Mouse (Mus musculus) MEL (cell line): ENCODE data around the gene Dcbld1. TPM values are rescaled to one million over a fixed set of nuclear protein-coding genes. Genes with fewer than 3 reads are reported as not detected.

Experiments used
- DNase-seq: peaks from one replicate; pipeline ENCODE4 v3.0.0; 2011; ENCODE audit warnings: low read depth, low spot score
- H3K27ac ChIP-seq: 2 replicates; pipeline ENCODE4 v1.5.1; 2012; ENCODE audit warnings: low read depth, mild to moderate bottlenecking, control low read depth, low read length, moderate library complexity; ENCODE audit not compliant: control insufficient read depth
- H3K27me3 ChIP-seq, 2 experiments: fragments of 150-350 bp in 1 of 2; sonication (generic) in 1 of 2; 2 replicates each; pipeline ENCODE4 v1.6.1; 2012; ENCODE audit warnings: low read length in 2 of 2, mild to moderate bottlenecking in 2 of 2, improper control_type of control experiment in 1 of 2, moderate library complexity in 1 of 2; ENCODE audit not compliant: insufficient read depth in 2 of 2, control insufficient read depth in 1 of 2
- H3K36me3 ChIP-seq, 2 experiments: 2 replicates each; pipeline ENCODE4 v1.6.1; 2012 to 2014; ENCODE audit warnings: low read length in 2 of 2, improper control_type of control experiment in 1 of 2, inconsistent platforms in 1 of 2, mild to moderate bottlenecking in 1 of 2; ENCODE audit not compliant: insufficient read depth in 2 of 2, control insufficient read depth in 1 of 2
- H3K4me1 ChIP-seq, 2 experiments: fragments of 150-350 bp in 1 of 2; sonication (generic) in 1 of 2; 2 replicates each; pipeline ENCODE4 v1.6.1; 2012; ENCODE audit warnings: low read length in 2 of 2, improper control_type of control experiment in 1 of 2, mild to moderate bottlenecking in 1 of 2; ENCODE audit not compliant: insufficient read depth in 2 of 2, control insufficient read depth in 1 of 2
- H3K4me3 ChIP-seq, 2 experiments: fragments of 150-350 bp in 1 of 2; sonication (generic) in 1 of 2; 2 replicates each; pipeline ENCODE4 v1.5.1; 2012; ENCODE audit warnings: low read depth in 2 of 2, low read length in 2 of 2, mild to moderate bottlenecking in 2 of 2, moderate library complexity in 2 of 2, control low read depth in 1 of 2, improper control_type of control experiment in 1 of 2; ENCODE audit not compliant: control insufficient read depth in 1 of 2, insufficient read depth in 1 of 2
- H3K79me2 ChIP-seq: 2 replicates; pipeline ENCODE4 v1.6.1; 2012; ENCODE audit warnings: mild to moderate bottlenecking, low read length, moderate library complexity; ENCODE audit not compliant: control insufficient read depth, poor library complexity, insufficient read depth
- H3K9ac ChIP-seq: 2 replicates; pipeline ENCODE4 v1.6.1; 2012; ENCODE audit warnings: low read depth, mild to moderate bottlenecking, control low read depth, low read length, moderate library complexity; ENCODE audit not compliant: control insufficient read depth, poor library complexity, severe bottlenecking
- H3K9me3 ChIP-seq: fragments of 150-350 bp; sonication (generic); replicated peaks from 2 replicates; pipeline ENCODE4 v1.6.1; 2012; ENCODE audit warnings: mild to moderate bottlenecking, low read length, improper control_type of control experiment, moderate library complexity; ENCODE audit not compliant: insufficient read depth
- BHLHE40 ChIP-seq: IDR thresholded peaks from 2 replicates; pipeline ENCODE4 v1.6.1; 2012; ENCODE audit warnings: low read depth, mild to moderate bottlenecking, inconsistent platforms, low read length, improper control_type of control experiment, borderline replicate concordance
- CHD1 ChIP-seq: IDR thresholded peaks from 2 replicates; pipeline ENCODE4 v1.6.1; 2012; ENCODE audit warnings: low read depth, mild to moderate bottlenecking, inconsistent platforms, low read length, improper control_type of control experiment
- CHD2 ChIP-seq: IDR thresholded peaks from 2 replicates; pipeline ENCODE4 v1.6.1; 2011; ENCODE audit warnings: low read length, improper control_type of control experiment
- E2F4 ChIP-seq: IDR thresholded peaks from 2 replicates; pipeline ENCODE4 v1.6.1; 2011; ENCODE audit warnings: low read depth, low read length, improper control_type of control experiment, borderline replicate concordance
- EP300 ChIP-seq, 2 experiments: IDR thresholded peaks; 2 replicates each; pipeline ENCODE4 v1.6.1; 2011; ENCODE audit warnings: improper control_type of control experiment in 2 of 2, low read length in 2 of 2, low read depth in 1 of 2, mild to moderate bottlenecking in 1 of 2
- ETS1 ChIP-seq: IDR thresholded peaks from 2 replicates; pipeline ENCODE4 v1.6.1; 2012; ENCODE audit warnings: low read depth, mild to moderate bottlenecking, inconsistent platforms, low read length, improper control_type of control experiment, moderate library complexity
- GABPA ChIP-seq: IDR thresholded peaks from 2 replicates; pipeline ENCODE4 v1.6.1; 2012; ENCODE audit warnings: low read depth, mild to moderate bottlenecking, inconsistent platforms, low read length, improper control_type of control experiment, moderate library complexity
- GATA1 ChIP-seq: IDR thresholded peaks from 2 replicates; pipeline ENCODE4 v1.6.1; 2011; ENCODE audit warnings: low read depth, low read length, improper control_type of control experiment
- HCFC1 ChIP-seq: IDR thresholded peaks from 2 replicates; pipeline ENCODE4 v1.6.1; 2012; ENCODE audit warnings: low read depth, mild to moderate bottlenecking, inconsistent platforms, low read length, improper control_type of control experiment, moderate library complexity
- JUND ChIP-seq: IDR thresholded peaks from 2 replicates; pipeline ENCODE4 v1.6.1; 2011; ENCODE audit warnings: low read depth, mild to moderate bottlenecking, improper control_type of control experiment, low read length
- MAFK ChIP-seq: IDR thresholded peaks from 2 replicates; pipeline ENCODE4 v1.6.1; 2011; ENCODE audit warnings: low read depth, mild to moderate bottlenecking, low read length, improper control_type of control experiment, borderline replicate concordance
- MAZ ChIP-seq: IDR thresholded peaks from 2 replicates; pipeline ENCODE4 v1.6.1; 2012; ENCODE audit warnings: low read depth, mild to moderate bottlenecking, inconsistent platforms, low read length, improper control_type of control experiment
- MYB ChIP-seq: IDR thresholded peaks from 2 replicates; pipeline ENCODE4 v1.6.1; 2011; ENCODE audit warnings: mild to moderate bottlenecking, low read depth, low read length, improper control_type of control experiment
- NRF1 ChIP-seq: IDR thresholded peaks from 2 replicates; pipeline ENCODE4 v1.6.1; 2014; ENCODE audit warnings: low read depth, mild to moderate bottlenecking, inconsistent platforms, low read length, improper control_type of control experiment, moderate library complexity; ENCODE audit not compliant: poor library complexity, insufficient read depth, severe bottlenecking
- RCOR1 ChIP-seq: IDR thresholded peaks from 2 replicates; pipeline ENCODE4 v1.6.1; 2012; ENCODE audit warnings: low read depth, mild to moderate bottlenecking, inconsistent platforms, low read length, improper control_type of control experiment
- SIN3A ChIP-seq: IDR thresholded peaks from 2 replicates; pipeline ENCODE4 v1.6.1; 2012; ENCODE audit warnings: low read length, improper control_type of control experiment, inconsistent platforms
- TAL1 ChIP-seq: IDR thresholded peaks from 2 replicates; pipeline ENCODE4 v1.6.1; 2012; ENCODE audit warnings: mild to moderate bottlenecking, inconsistent platforms, low read length, moderate library complexity, mixed read lengths
- TCF12 ChIP-seq: IDR thresholded peaks from 2 replicates; pipeline ENCODE4 v1.6.1; 2014; ENCODE audit warnings: low read depth, mild to moderate bottlenecking, inconsistent platforms, low read length, improper control_type of control experiment, moderate library complexity
- ZC3H11A ChIP-seq: IDR thresholded peaks from 2 replicates; pipeline ENCODE4 v1.6.1; 2012; ENCODE audit warnings: low read depth, mild to moderate bottlenecking, inconsistent platforms, low read length, improper control_type of control experiment
- ZKSCAN1 ChIP-seq: IDR thresholded peaks from 2 replicates; pipeline ENCODE4 v1.6.1; 2012; ENCODE audit warnings: low read depth, mild to moderate bottlenecking, inconsistent platforms, low read length, improper control_type of control experiment, moderate library complexity
- ZNF384 ChIP-seq: IDR thresholded peaks from 2 replicates; pipeline ENCODE4 v1.6.1; 2012; ENCODE audit warnings: low read depth, mild to moderate bottlenecking, inconsistent platforms, low read length, improper control_type of control experiment
- polyA plus RNA-seq, 2 experiments: library from polyadenylated mRNA; stranded (reverse) in 1 of 2; unstranded in 1 of 2; fragments of >175 nt in 1 of 2; fragments of >200 nt in 1 of 2; gene quantifications; 2 replicates each; pipeline versions ENCODE4 v1.2.1 to v1.2.4; 2012; ENCODE audit warnings: low replicate concordance in 2 of 2, low read depth in 1 of 2; ENCODE audit not compliant: insufficient read length in 2 of 2, insufficient read depth in 1 of 2, missing spikeins in 1 of 2
- total RNA-seq: library from RNA; depleted of rRNA; stranded (reverse); fragments of 300-350 nt; gene quantifications from 2 replicates; pipeline ENCODE4 v1.2.3, GENCODE M21; 2012

Dcbld1 gene
- total and polyA plus RNA-seq, 3 experiments = 4.0 to 7.1 TPM; not detected in 1

GRCm38 (mm10) chr10:52217564-52217934 is 15.9 kb upstream of the Dcbld1 start:
- H3K9ac ChIP-seq = no peak overlapping the region
- no peak for DNase-seq
- H3K4me3 ChIP-seq = no peak overlapping the region
- H3K79me2 ChIP-seq = no peaks in the 10 kb centered on the region
- H3K36me3 ChIP-seq = peaks cover 0 to 4% of the 10 kb centered on the region in 2 experiments; a peak in 2 of 4 replicates
- H3K4me1 ChIP-seq = peaks cover 0 to 2% of the 10 kb centered on the region in 2 experiments; a peak in 2 of 4 replicates
- TF ChIP-seq JUND (no peak), MYB (no peak), CHD2 (no peak), E2F4 (no peak), BHLHE40 (no peak), GATA1 (no peak), TCF12 (no peak), RCOR1 (no peak)
- no peak overlapping the region for H3K27ac ChIP-seq
- H3K27me3 ChIP-seq = peaks cover 0 to 3% of the 10 kb centered on the region in 2 experiments; a peak in 3 of 4 replicates
- no peaks in the 10 kb centered on the region for H3K9me3 ChIP-seq

- Histone ChIP-seq H3K27ac (no peak overlapping the region), H3K79me2 (no peaks in the 10 kb centered on the region), H3K9me3 (no peaks in the 10 kb centered on the region), H3K27me3 (peaks cover 0 to 3% of the 10 kb centered on the region in 2 experiments; a peak in 3 of 4 replicates), H3K4me1 (peaks cover 0 to 2% of the 10 kb centered on the region in 2 experiments; a peak in 2 of 4 replicates), H3K36me3 (peaks cover 0 to 4% of the 10 kb centered on the region in 2 experiments; a peak in 2 of 4 replicates), H3K9ac (no peak overlapping the region), H3K4me3 (no peak overlapping the region)
- no peak for DNase-seq
- TF ChIP-seq ZNF384 (no peak), GATA1 (no peak), SIN3A (no peak), GABPA (no peak), ETS1 (no peak), EP300 (IDR thresholded peaks at IDR 0.05; ENCODE audit: low read depth in 1 of 2, low read length in 2 of 2) (no peak), CHD1 (no peak), MAFK (no peak), HCFC1 (no peak), MAZ (no peak), NRF1 (no peak), MYB (no peak), TAL1 (no peak), ZKSCAN1 (no peak), ZC3H11A (no peak)
Measured at GRCm38 (mm10) chr10:52219600-52219999, 13.8 kb upstream of the Dcbld1 start.
